Mouse (Mus musculus) midbrain, embryonic 13.5 days (tissue): ENCODE results near the gene Sfi1. TPM values are rescaled to one million over a fixed set of nuclear protein-coding genes. Genes with fewer than 3 reads are reported as not detected.
"Not testable (repeated sequence)": the region's sequence is repeated elsewhere in the genome, so short reads cannot be mapped to it uniquely, and the experiment has no call there.

Experiments used
- ATAC-seq: fragments of 200-750 bp; cut with Nextera tagmentation; 2 replicates; pipeline ENCODE4 v1.8.0; 2017; ENCODE audit warnings: mild to moderate bottlenecking, moderate TSS enrichment, moderate library complexity
- H3K27ac ChIP-seq: fragments of 300-500 bp; sonication (generic); 2 replicates; pipeline ENCODE4 v1.5.1; 2015; ENCODE audit warnings: inconsistent platforms, mild to moderate bottlenecking, moderate library complexity
- H3K27me3 ChIP-seq: fragments of 300-500 bp; sonication (generic); 2 replicates; pipeline ENCODE4 v1.6.1; 2015; ENCODE audit warnings: mild to moderate bottlenecking, inconsistent platforms
- H3K36me3 ChIP-seq: fragments of 300-500 bp; sonication (generic); 2 replicates; pipeline ENCODE4 v1.6.1; 2015; ENCODE audit warnings: mild to moderate bottlenecking, inconsistent platforms
- H3K4me1 ChIP-seq: fragments of 300-500 bp; sonication (generic); replicated peaks from 2 replicates; pipeline ENCODE4 v1.6.1; 2015; ENCODE audit warnings: inconsistent platforms
- H3K4me2 ChIP-seq: fragments of 300-500 bp; sonication (generic); replicated peaks from 2 replicates; pipeline ENCODE4 v1.6.1; 2015; ENCODE audit warnings: moderate library complexity, mild to moderate bottlenecking, inconsistent platforms
- H3K4me3 ChIP-seq: fragments of 300-500 bp; sonication (generic); replicated peaks from 2 replicates; pipeline ENCODE4 v1.5.1; 2015; ENCODE audit warnings: mild to moderate bottlenecking, inconsistent platforms
- H3K9ac ChIP-seq: fragments of 300-500 bp; sonication (generic); replicated peaks from 2 replicates; pipeline ENCODE4 v1.6.1; 2015; ENCODE audit warnings: mild to moderate bottlenecking, inconsistent platforms
- H3K9me3 ChIP-seq: fragments of 300-500 bp; sonication (generic); 2 replicates; pipeline ENCODE4 v1.6.1; 2016; ENCODE audit warnings: mild to moderate bottlenecking, inconsistent platforms
- WGBS: fragments of 180-500 bp; shearing (Covaris S2); methylation state at CpG from one replicate; pipeline ENCODE4 v1.1.7; 2015; 5-methylcytosine and 5-hydroxymethylcytosine counted together
- polyA plus RNA-seq: library from polyadenylated mRNA; unstranded; fragments of >200 nt; fragmentation: Nextera tagmentation; extraction: Ambion mirVana; gene quantifications from 2 replicates; pipeline ENCODE4 v1.2.1, GENCODE M21; 2015

Gene Sfi1
- polyA plus RNA-seq, 1 experiment from 2014 or later = 17.9 TPM

GRCm38 (mm10) chr11:3135956-3136355 lies 57.3 kb downstream of the Sfi1 start:
- not testable (repeated sequence) for H3K4me1 ChIP-seq, H3K27ac ChIP-seq, H3K36me3 ChIP-seq, ATAC-seq, H3K9ac ChIP-seq, H3K4me2 ChIP-seq, H3K4me3 ChIP-seq, H3K27me3 ChIP-seq
- H3K9me3 ChIP-seq = peaks cover 19% of the 10 kb centered on the region
- 85% methylated on average over 3 of the region's 3 CpGs for WGBS

GRCm38 (mm10) chr11:3135391-3135790 lies 57.9 kb downstream of the Sfi1 start:
- not testable (repeated sequence) for H3K27ac ChIP-seq, H3K4me1 ChIP-seq, ATAC-seq, H3K4me3 ChIP-seq, H3K9ac ChIP-seq, H3K27me3 ChIP-seq, H3K4me2 ChIP-seq
- peaks cover 19% of the 10 kb centered on the region for H3K9me3 ChIP-seq
- peaks cover 13% of the 10 kb centered on the region for H3K36me3 ChIP-seq
- WGBS = 94% methylated on average over 5 of the region's 7 CpGs

DNA sequence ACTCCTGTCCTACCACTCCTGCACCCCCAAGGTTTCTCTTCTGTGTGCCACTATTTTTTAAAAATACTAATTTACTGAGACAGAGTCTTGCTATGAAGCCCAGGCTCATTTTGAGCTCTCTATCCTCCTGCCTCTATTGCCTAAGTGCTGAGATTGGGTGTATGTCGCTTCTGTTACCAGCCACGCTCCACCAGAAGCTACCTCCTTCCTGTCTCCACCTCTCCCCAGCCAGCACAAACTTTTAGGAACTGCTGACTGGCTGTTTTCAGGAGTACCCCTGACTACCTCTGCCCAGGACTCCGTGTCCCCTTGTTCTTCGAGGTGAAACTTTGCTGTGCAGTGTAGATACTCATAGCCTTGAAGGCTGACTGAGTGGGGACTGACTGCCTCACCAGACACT lies 59.9 kb downstream of the Sfi1 start:
- 83% methylated on average over 1 of the region's 4 CpGs for WGBS

DNA sequence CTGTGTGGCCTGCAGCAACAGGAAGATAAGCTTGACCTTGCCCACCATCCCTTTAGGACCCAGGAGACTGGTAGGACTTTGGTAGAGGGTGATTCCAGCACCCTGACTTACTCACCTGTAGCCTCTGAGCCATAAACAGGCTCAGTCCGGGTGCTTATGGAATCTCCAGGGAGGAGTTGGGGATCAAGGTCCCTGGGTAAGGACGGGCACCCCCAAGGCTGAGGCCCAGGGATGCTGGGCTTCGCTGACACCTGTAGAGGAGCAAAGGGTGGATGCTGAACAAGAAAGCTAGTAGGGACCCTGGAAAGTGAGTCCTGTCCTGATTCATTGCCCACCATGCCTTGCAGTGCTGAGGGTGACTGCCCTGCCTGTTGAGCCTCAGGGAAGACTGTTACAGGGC lies 60.3 kb downstream of the Sfi1 start:
- H3K4me1 ChIP-seq, H3K4me2 ChIP-seq, H3K4me3 ChIP-seq, H3K27me3 ChIP-seq, H3K9ac ChIP-seq, H3K27ac ChIP-seq: not testable (repeated sequence)
- peak; percentile 5; the same call in 1 of the 2 replicates for ATAC-seq
- peaks cover 21% of the 10 kb centered on the region for H3K9me3 ChIP-seq
- WGBS = 88% methylated on average over 3 of the region's 3 CpGs
- peaks cover 22% of the 10 kb centered on the region for H3K36me3 ChIP-seq

More for the DNA sequence above, 59.9 kb downstream of the Sfi1 start:
- H3K36me3 ChIP-seq = peaks cover 22% of the 10 kb centered on the region
- not testable (repeated sequence) for H3K4me3 ChIP-seq, H3K9ac ChIP-seq, H3K4me2 ChIP-seq, H3K4me1 ChIP-seq, H3K27ac ChIP-seq, H3K27me3 ChIP-seq
- peak; percentile 15; the same call in 1 of the 2 replicates for ATAC-seq
- H3K9me3 ChIP-seq = peaks cover 21% of the 10 kb centered on the region

GRCm38 (mm10) chr11:3132001-3132400 lies 61.3 kb downstream of the Sfi1 start:
- peaks cover 22% of the 10 kb centered on the region for H3K36me3 ChIP-seq
- not testable (repeated sequence) for H3K4me3 ChIP-seq, H3K27me3 ChIP-seq, H3K27ac ChIP-seq, H3K4me1 ChIP-seq, H3K4me2 ChIP-seq, H3K9ac ChIP-seq
- WGBS = 94% methylated on average over 10 of the region's 10 CpGs
- peaks cover 22% of the 10 kb centered on the region for H3K9me3 ChIP-seq
- ATAC-seq = peak; percentile 37

DNA sequence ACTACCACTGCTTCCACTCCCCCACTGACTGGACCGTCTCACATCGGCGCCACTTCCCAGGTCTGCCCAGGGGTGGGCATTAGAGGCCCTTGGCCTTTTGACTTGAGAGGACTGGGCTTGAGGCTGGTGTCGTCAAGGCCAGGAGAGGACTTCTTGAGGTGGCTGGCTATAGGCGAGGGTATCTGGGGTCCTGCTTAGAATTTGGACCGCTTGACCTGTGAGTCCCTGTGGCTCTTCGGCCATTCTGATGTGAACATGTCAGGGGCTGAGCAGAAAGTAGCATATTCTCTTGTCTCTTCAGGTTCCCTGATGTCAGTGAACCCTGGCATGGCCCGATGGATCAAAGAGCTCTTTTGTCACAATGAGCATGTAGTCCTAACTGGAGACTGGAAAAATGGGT lies 63.4 kb downstream of the Sfi1 start:
- H3K9ac ChIP-seq, H3K4me3 ChIP-seq, H3K27me3 ChIP-seq, H3K27ac ChIP-seq, H3K4me1 ChIP-seq, H3K4me2 ChIP-seq: not testable (repeated sequence)
- peaks cover 22% of the 10 kb centered on the region for H3K36me3 ChIP-seq
- ATAC-seq = 0 out of 2 replicates have a peak, but pooled peaks have one; percentile 7
- 93% methylated on average over 6 of the region's 8 CpGs for WGBS
- peaks cover 23% of the 10 kb centered on the region for H3K9me3 ChIP-seq

GRCm38 (mm10) chr11:3129276-3129675 lies 64.0 kb downstream of the Sfi1 start:
- ATAC-seq, H3K9ac ChIP-seq, H3K4me1 ChIP-seq: not testable (repeated sequence)

DNA sequence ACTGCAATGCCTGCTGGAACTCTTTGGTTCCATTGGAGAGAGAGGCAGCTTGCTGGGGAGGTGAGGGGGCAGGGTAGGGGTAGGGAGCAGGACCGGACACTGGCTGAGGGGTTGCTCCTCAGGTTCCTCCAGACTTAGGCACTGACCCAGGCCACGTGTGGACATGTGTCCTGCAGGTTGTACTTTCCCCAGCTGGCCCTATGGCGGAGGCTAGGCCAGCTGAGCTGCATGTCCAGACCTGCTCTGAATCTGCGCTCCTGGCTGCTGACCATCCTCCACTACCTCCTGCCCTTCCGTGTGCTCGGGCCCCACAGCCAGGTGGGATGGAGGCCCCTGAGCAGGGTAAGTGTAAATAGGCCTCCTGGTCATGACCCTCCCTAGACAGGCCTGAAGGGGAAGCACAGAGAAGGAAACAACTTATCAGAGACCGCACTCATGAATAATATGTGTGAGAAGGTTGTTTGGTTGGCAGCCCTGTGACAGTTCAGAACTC lies 65.9 kb downstream of the Sfi1 start:
- H3K9ac ChIP-seq, H3K27me3 ChIP-seq, H3K4me1 ChIP-seq, H3K4me2 ChIP-seq, H3K27ac ChIP-seq, H3K4me3 ChIP-seq: not testable (repeated sequence)
- 96% methylated on average over 5 of the region's 7 CpGs for WGBS
- peaks cover 20% of the 10 kb centered on the region for H3K9me3 ChIP-seq
- peak; percentile 37 for ATAC-seq
- peaks cover 16% of the 10 kb centered on the region for H3K36me3 ChIP-seq

More at GRCm38 (mm10) chr11:3129276-3129675, 64.0 kb downstream of the Sfi1 start:
- H3K36me3 ChIP-seq = peaks cover 22% of the 10 kb centered on the region
- H3K4me2 ChIP-seq, H3K27me3 ChIP-seq, H3K4me3 ChIP-seq, H3K27ac ChIP-seq: not testable (repeated sequence)
- H3K9me3 ChIP-seq = peaks cover 23% of the 10 kb centered on the region
- WGBS = 96% methylated on average over 2 of the region's 2 CpGs

GRCm38 (mm10) chr11:3126478-3127302 lies 66.6 kb downstream of the Sfi1 start:
- H3K36me3 ChIP-seq = peaks cover 16% of the 10 kb centered on the region
- not testable (repeated sequence) for H3K4me3 ChIP-seq, H3K4me1 ChIP-seq, H3K4me2 ChIP-seq, H3K9ac ChIP-seq, H3K27me3 ChIP-seq, H3K27ac ChIP-seq
- peaks cover 15% of the 10 kb centered on the region for H3K9me3 ChIP-seq
- ATAC-seq = peak; percentile 10
- 77% methylated on average over 6 of the region's 6 CpGs for WGBS

DNA sequence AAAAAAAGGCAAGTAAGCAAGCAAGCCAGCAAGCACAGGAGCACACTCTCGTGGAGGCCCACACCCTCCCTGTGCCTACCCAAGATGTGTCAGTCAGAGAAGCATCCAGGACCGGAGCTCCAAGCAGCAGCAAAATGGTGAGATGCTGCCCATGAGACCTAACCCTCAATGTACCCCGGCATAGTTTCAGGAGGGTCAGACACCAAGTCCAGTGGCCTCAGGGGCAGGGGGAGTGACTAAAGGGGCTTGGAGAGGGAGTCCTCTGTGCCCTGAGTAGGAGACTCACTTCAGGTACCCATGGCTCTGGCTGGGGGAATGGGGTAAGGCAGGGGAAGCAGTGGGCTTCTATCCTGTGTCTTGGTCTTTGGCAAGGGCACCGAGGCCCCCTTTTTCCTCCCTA lies 67.3 kb downstream of the Sfi1 start:
- not testable (repeated sequence) for H3K27me3 ChIP-seq, H3K9ac ChIP-seq, ATAC-seq, H3K27ac ChIP-seq, H3K4me2 ChIP-seq, H3K4me1 ChIP-seq, H3K4me3 ChIP-seq
- WGBS = 95% methylated on average over 2 of the region's 4 CpGs
- peaks cover 12% of the 10 kb centered on the region for H3K36me3 ChIP-seq
- H3K9me3 ChIP-seq = peaks cover 15% of the 10 kb centered on the region

- not testable (repeated sequence) for H3K27ac ChIP-seq, ATAC-seq, H3K4me3 ChIP-seq, H3K4me1 ChIP-seq, H3K4me2 ChIP-seq, H3K9ac ChIP-seq, H3K27me3 ChIP-seq, H3K36me3 ChIP-seq
- WGBS = 89% methylated on average over 22 of the region's 22 CpGs
- H3K9me3 ChIP-seq = peaks cover 13% of the 10 kb centered on the region
Observed at GRCm38 (mm10) chr11:3124932-3125810, 68.1 kb downstream of the Sfi1 start.

- H3K9me3 ChIP-seq = peaks cover 18% of the 10 kb centered on the region
- no peak overlapping the region for H3K27ac ChIP-seq
- no peak overlapping the region for H3K9ac ChIP-seq
- H3K4me1 ChIP-seq = no peaks in the 10 kb centered on the region
- H3K36me3 ChIP-seq = no peaks in the 10 kb centered on the region
- ATAC-seq = no peak
- H3K4me3 ChIP-seq = no peak overlapping the region
- WGBS = 69% methylated on average over 3 of the region's 3 CpGs
- no peak overlapping the region for H3K4me2 ChIP-seq
- H3K27me3 ChIP-seq = no peaks in the 10 kb centered on the region
Observed at GRCm38 (mm10) chr11:3114403-3114802, 78.9 kb downstream of the Sfi1 start.
